Mouse (Mus musculus) CH12.LX (cell line): ENCODE results near the gene Fam102b.

Experiments
- CHD2 ChIP-seq: IDR thresholded peaks from 2 replicates; pipeline ENCODE4 v1.6.1; 2011; ENCODE audit warnings: low read length, improper control_type of control experiment
- MEF2A ChIP-seq: IDR thresholded peaks from 2 replicates; pipeline ENCODE4 v1.6.1; 2014; ENCODE audit warnings: low read depth, mild to moderate bottlenecking, inconsistent platforms, low read length, improper control_type of control experiment, borderline replicate concordance
- NRF1 ChIP-seq: IDR thresholded peaks from 2 replicates; pipeline ENCODE4 v1.6.1; 2014; ENCODE audit warnings: low read depth, mild to moderate bottlenecking, inconsistent platforms, low read length, improper control_type of control experiment, moderate library complexity

- TF ChIP-seq CHD2, result no peak
- no peak for TF ChIP-seq MEF2A
- TF ChIP-seq NRF1, result no peak
Measured at GRCm38 (mm10) chr3:108940001-108940633, 87.3 kb downstream of the Fam102b start, which contains the start of gene Gm9857.
